Mouse (Mus musculus) natural killer cell, adult 2 months (primary cell): Measurements from ENCODE around the gene Mtfr2.

Experiments
- DNase-seq, 2 experiments: peaks; one replicate each; pipeline ENCODE4 v3.0.0; 2022; ENCODE audit warnings: low spot score in 2 of 2

Mtfr2 gene

GRCm38 (mm10) chr10:20379071-20379735 is 31.6 kb downstream of the Mtfr2 start:
- no peak for DNase-seq

- DNase-seq, result no peak
These were observed 33.2 kb downstream of the Mtfr2 start for GRCm38 (mm10) chr10:20380798-20381197.

DNA sequence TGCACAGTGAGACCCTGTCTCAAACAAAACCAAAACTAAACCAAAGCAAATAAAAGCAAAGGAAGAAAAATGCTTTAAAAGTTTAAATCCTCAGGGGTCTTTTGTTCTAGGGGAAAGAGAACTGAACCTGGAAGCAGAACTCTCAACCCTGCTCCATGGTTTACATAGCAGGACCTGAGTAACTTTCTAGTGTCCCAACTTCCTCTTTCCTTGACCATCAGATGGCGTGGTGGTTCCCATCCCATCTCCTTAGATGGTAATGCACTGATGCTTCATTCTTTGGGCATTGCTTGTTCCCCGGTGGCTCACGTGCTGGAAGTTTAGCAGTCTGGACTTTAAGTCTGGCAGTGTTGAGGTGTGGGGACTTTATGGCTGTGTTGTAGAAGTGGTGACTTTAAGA is 33.8 kb downstream of the Mtfr2 start:
- no peak for DNase-seq

GRCm38 (mm10) chr10:20382807-20383419 is 35.3 kb downstream of the Mtfr2 start:
- DNase-seq, result no peak

- DNase-seq, result no peak
These were observed 43.0 kb downstream of the Mtfr2 start for GRCm38 (mm10) chr10:20390568-20390967.

- DNase-seq, result no peak
These were observed 47.2 kb downstream of the Mtfr2 start for GRCm38 (mm10) chr10:20394815-20395214.

GRCm38 (mm10) chr10:20395778-20396177 is 48.2 kb downstream of the Mtfr2 start:
- no peak for DNase-seq

DNA sequence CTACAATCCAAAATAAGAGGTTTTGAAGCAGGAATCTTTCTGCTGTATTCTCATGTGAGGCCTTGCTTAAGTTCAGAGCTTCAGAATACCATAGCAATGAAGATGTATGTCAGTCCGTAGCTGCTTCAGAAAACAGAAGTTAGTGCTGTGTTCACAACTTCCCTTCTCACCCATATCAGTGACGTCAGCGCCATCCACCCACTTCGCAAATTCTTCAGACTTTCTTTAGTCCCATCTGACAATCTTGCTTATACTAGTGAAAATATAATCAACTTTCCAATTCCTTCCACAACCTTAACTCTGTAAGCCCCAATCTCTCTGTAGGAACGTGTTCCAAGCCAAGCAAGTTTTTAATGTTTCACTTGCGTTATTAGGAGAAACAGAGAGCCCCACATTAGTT is 50.7 kb downstream of the Mtfr2 start:
- peak; percentile 9 to 52 for DNase-seq

DNA sequence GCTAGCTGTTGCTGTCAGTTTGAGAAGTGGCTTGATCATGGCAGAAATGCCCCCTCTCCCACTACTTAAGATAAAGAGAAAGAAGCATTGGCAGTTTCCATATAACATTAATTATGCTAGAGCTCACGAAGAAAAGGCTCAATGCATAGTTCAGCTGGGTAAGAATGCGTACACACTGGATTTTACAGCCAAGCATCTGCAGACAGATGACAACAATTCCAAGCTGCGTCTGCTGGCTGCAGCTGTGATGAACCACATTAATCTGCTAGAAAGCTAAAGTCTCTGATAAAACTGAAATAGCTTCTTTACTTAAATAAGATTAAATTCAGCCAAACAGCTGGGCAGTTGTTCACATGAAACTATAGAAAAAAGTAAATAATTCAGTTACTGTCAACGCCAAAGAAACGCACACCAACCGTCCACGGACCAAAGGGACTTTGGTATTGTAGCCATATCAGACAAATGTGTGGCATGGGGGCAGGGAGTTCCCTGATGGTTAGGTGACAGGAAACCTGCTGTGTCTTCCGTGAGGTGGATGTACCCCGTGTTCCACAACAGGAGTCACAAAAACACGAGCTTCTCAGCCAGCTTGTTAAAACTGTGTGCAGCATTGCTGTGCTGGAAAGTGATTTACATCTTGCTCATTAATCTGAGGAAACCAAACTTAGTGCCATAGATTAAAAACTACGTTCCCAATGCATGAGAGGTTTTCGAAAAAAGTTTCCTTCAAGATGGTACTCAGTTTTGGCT is 51.2 kb downstream of the Mtfr2 start:
- no peak for DNase-seq

- no peak for DNase-seq
These were observed 52.8 kb downstream of the Mtfr2 start for GRCm38 (mm10) chr10:20400406-20400805.

- no peak for DNase-seq
These were observed 55.4 kb downstream of the Mtfr2 start for GRCm38 (mm10) chr10:20402941-20403340.

DNA sequence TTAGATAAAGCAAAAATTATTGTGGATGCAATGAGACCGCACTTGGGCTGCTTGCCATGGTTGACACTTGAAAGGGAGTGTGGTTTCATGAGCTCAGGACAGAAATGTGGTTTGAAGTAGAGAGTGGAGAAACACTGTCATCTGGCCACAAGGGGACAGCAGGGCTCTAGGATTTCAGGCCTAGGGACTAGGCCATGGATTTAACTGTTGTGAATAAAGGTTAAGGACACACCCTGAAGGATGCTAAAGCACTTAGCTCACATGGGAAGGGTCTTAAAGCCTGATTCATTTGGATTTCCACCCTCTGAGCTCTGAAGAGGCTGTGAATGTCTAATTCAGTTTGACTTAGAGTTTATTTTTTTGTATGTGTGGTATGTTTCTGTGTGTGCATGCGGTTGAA is 57.9 kb downstream of the Mtfr2 start:
- DNase-seq, result no peak

GRCm38 (mm10) chr10:20408336-20408735 is 60.8 kb downstream of the Mtfr2 start:
- no peak for DNase-seq

- no peak for DNase-seq
These were observed 61.6 kb downstream of the Mtfr2 start for GRCm38 (mm10) chr10:20409181-20409580.
